ENCODE assay signal across 20 mouse cellular contexts in the genomic region with DNA sequence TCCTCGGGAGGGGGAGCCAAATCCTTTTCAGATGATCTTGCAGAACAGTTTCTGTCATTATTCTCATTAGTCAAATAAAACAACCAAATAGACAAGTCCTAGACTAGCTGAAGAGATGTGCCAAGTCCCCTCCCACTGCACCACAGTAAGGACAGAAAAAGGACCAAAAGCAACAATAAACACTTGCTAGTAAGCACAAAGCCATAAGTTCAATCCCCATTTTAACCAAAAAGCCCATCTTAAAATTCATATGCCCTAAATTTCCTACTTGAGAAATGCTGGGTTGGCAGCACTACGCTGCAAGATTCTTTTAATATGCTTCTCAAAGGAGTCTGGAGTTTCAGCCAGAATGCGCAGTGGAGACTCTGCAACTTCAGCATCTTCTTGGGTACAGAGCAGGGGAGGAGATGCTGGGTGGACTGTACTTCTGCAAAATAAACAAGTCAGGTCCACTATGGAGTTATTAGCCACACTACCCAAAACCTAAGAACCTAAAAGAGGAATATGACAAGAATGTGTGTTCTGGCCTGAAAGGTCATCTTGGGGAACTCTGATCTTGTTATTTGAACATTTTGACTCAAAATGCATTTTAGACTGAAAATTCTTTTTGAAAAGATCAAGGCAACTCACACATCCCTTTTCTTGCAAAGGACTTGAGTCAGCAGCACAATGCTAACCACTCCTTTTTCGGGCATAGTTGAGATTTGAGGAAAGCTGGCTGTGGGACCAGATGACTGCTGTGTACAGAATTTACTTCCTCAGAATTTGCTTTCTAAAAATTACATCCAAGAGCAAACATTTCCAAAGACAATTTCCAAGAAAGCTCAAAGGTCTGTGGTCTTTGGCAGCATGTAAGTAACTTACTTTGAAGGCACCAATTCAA. TPM values are rescaled to one million over a fixed set of nuclear protein-coding genes. Genes with fewer than 3 reads are reported as not detected.
A peak's percentile ranks its signal among the peaks of the same experiment; 100 is the strongest.
DNase-seq lines count a peak whose midpoint lies in the region; ATAC-seq and TF ChIP-seq lines count a peak whose summit lies in the region.
"Had no signal": no experiment of that assay in that cellular context is flagged by ENCODE, and none has a peak within 500 bp of the region (broad histone marks: within the 10 kb centered on the region; RNA-seq: fewer than 3 reads in every experiment).

No protein-coding gene starts in this region.

- no peaks in the 10 kb centered on the region for H3K4me1 ChIP-seq in heart, embryonic 11.5 days (ENCODE audit: control insufficient read depth, insufficient read depth, low read length)
- H3K4me1 ChIP-seq in bone marrow macrophage, adult 2 months (ENCODE audit: control insufficient read depth, insufficient read depth, low read length): peaks cover 18% of the 10 kb centered on the region
- H3K4me1 ChIP-seq in forebrain, postnatal 0 days (ENCODE audit: insufficient read depth): no peaks in the 10 kb centered on the region
- H3K4me1 ChIP-seq: embryonic facial prominence, embryonic 12.5 days; forebrain, embryonic 15.5 days; hindbrain, embryonic 12.5 days had no signal

- peak; percentile 92 for DNase-seq in heart, adult 11 months
- DNase-seq in left cerebral cortex, postnatal 25 days (ENCODE audit: low spot score in 2 of 2): peak; percentile 36 to 64
- no peak for DNase-seq in left cerebral cortex, postnatal 4 days
- peak; percentile 22 for DNase-seq in fibroblast of lung, adult 2 months (ENCODE audit: low read depth)
- no peak for DNase-seq in forebrain, postnatal 0 days
- no peak for DNase-seq in cerebellum, postnatal 14 days
- DNase-seq: cerebellum, adult 9-11 months; kidney, adult 8-10 months; kidney, postnatal 36 days; lung, adult 18-20 months; lung, postnatal 14 days; spleen, adult 18-20 months; thymus, adult 18-20 months; thymus, postnatal 4 days had no signal

- no peak for TF ChIP-seq POLR2A in bone marrow macrophage, adult 2 months (IDR thresholded peaks at IDR 0.05; ENCODE audit: borderline replicate concordance, low read depth, low read length)

- no peak overlapping the region for H3K4me2 ChIP-seq in heart, embryonic 11.5 days
- H3K4me2 ChIP-seq in forebrain, postnatal 0 days (ENCODE audit: low read depth): no peak overlapping the region
- H3K4me2 ChIP-seq: embryonic facial prominence, embryonic 12.5 days; forebrain, embryonic 15.5 days; hindbrain, embryonic 12.5 days had no signal

- no peaks in the 10 kb centered on the region for H3K27me3 ChIP-seq in heart, embryonic 11.5 days (ENCODE audit: control insufficient read depth, insufficient read depth, low read length)
- H3K27me3 ChIP-seq in forebrain, postnatal 0 days (ENCODE audit: insufficient read depth, low read length): no peaks in the 10 kb centered on the region
- H3K27me3 ChIP-seq: embryonic facial prominence, embryonic 12.5 days; forebrain, embryonic 15.5 days; hindbrain, embryonic 12.5 days; Patski had no signal

- H3K9me3 ChIP-seq in heart, embryonic 11.5 days (replicated peaks; ENCODE audit: control insufficient read depth, low read length): no peaks in the 10 kb centered on the region
- H3K9me3 ChIP-seq in forebrain, postnatal 0 days (ENCODE audit: low read length): no peaks in the 10 kb centered on the region
- H3K9me3 ChIP-seq: embryonic facial prominence, embryonic 12.5 days; forebrain, embryonic 15.5 days; hindbrain, embryonic 12.5 days had no signal

- H3K36me3 ChIP-seq in heart, embryonic 11.5 days (ENCODE audit: control insufficient read depth, insufficient read depth, low read length): peaks cover 47% of the 10 kb centered on the region
- H3K36me3 ChIP-seq in forebrain, postnatal 0 days (ENCODE audit: insufficient read depth): peaks cover 77% of the 10 kb centered on the region

- H3K27ac ChIP-seq in heart, embryonic 11.5 days (ENCODE audit: low read depth, low read length): no peak overlapping the region
- H3K27ac ChIP-seq in bone marrow macrophage, adult 2 months (ENCODE audit: insufficient read depth, low read depth, low read length): peak overlapping the region; percentile 86
- no peak overlapping the region for H3K27ac ChIP-seq in forebrain, postnatal 0 days (ENCODE audit: low read depth, low read length)
- H3K27ac ChIP-seq: embryonic facial prominence, embryonic 12.5 days; forebrain, embryonic 15.5 days; hindbrain, embryonic 12.5 days had no signal

- no peak for TF ChIP-seq CTCF in bone marrow macrophage, adult 2 months (IDR thresholded peaks at IDR 0.05; ENCODE audit: low read depth, low read length)
- no peak for TF ChIP-seq CTCF in forebrain, postnatal 0 days (IDR thresholded peaks at IDR 0.05; ENCODE audit: low read depth)

- no peak for ATAC-seq in heart, embryonic 11.5 days (replicated peaks; ENCODE audit: insufficient number of reproducible peaks, low FRiP score, low TSS enrichment)
- no peak for ATAC-seq in forebrain, postnatal 0 days
- ATAC-seq: forebrain, embryonic 15.5 days; Patski had no signal

- intact Hi-C loops in left cerebral cortex, postnatal 25 days (cut with DNase I): no loop called here
- intact Hi-C loops in left cerebral cortex, postnatal 4 days (cut with DNase I): no loop called here

- H3K9ac ChIP-seq in heart, embryonic 11.5 days (ENCODE audit: low read depth, low read length): no peak overlapping the region
- H3K9ac ChIP-seq in forebrain, postnatal 0 days: no peak overlapping the region
- H3K9ac ChIP-seq: embryonic facial prominence, embryonic 12.5 days; forebrain, embryonic 15.5 days; hindbrain, embryonic 12.5 days had no signal

- 87% methylated on average over 4 of the region's 4 CpGs for WGBS in heart, embryonic 11.5 days (ENCODE audit: insufficient replicate concordance)
- WGBS in forebrain, postnatal 0 days: 87% methylated on average over 4 of the region's 4 CpGs

- no peak overlapping the region for H3K4me3 ChIP-seq in heart, embryonic 11.5 days (ENCODE audit: low read depth, low read length)
- H3K4me3 ChIP-seq in bone marrow macrophage, adult 2 months (ENCODE audit: insufficient read depth, low read length): no peak overlapping the region
- no peak overlapping the region for H3K4me3 ChIP-seq in forebrain, postnatal 0 days (ENCODE audit: low read depth, low read length)
- H3K4me3 ChIP-seq: embryonic facial prominence, embryonic 12.5 days; forebrain, embryonic 15.5 days; hindbrain, embryonic 12.5 days had no signal

RNA-seq across cellular contexts. Expression of gene Nup88, which starts 24.6 kb away (rescaled TPM):
- polyA plus RNA-seq in heart, embryonic 11.5 days (2014; fragmentation: Nextera tagmentation; extraction: Ambion mirVana): 129 and 145 TPM in 2 replicates
- total RNA-seq in left cerebral cortex, postnatal 25 days (2021): 10 to 100 TPM; 56.1 to 61.1 TPM
- 10 to 100 TPM; 76.9 to 77.8 TPM for total RNA-seq in left cerebral cortex, postnatal 4 days (2021)
- polyA plus RNA-seq in bone marrow macrophage, adult 2 months (2012; ENCODE audit: insufficient read depth, insufficient read length, missing spikeins): 54.1 and 56.2 TPM in 2 replicates
- 98.1 and 103 TPM in 2 replicates for total RNA-seq in forebrain, postnatal 0 days (2014; rRNA removed)
- 101 and 102 TPM in 2 replicates for polyA plus RNA-seq in forebrain, postnatal 0 days (2015; fragmentation: Nextera tagmentation; extraction: Ambion mirVana)

RNA-seq across cellular contexts. Expression of gene Rpain, which starts 24.8 kb away (rescaled TPM):
- polyA plus RNA-seq in heart, embryonic 11.5 days (2014; fragmentation: Nextera tagmentation; extraction: Ambion mirVana): 54.4 and 58.6 TPM in 2 replicates
- 10 to 100 TPM; 33.1 to 37.1 TPM for total RNA-seq in left cerebral cortex, postnatal 25 days (2021)
- total RNA-seq in left cerebral cortex, postnatal 4 days (2021): 10 to 100 TPM; 50.2 to 50.7 TPM
- 60.5 and 65.8 TPM in 2 replicates for polyA plus RNA-seq in bone marrow macrophage, adult 2 months (2012; ENCODE audit: insufficient read depth, insufficient read length, missing spikeins)
- 24.7 and 44.0 TPM in 2 replicates for total RNA-seq in forebrain, postnatal 0 days (2014; rRNA removed)
- 54.7 and 61.9 TPM in 2 replicates for polyA plus RNA-seq in forebrain, postnatal 0 days (2015; fragmentation: Nextera tagmentation; extraction: Ambion mirVana)

RNA-seq across cellular contexts. Expression of gene C1qbp, which starts 37.6 kb away (rescaled TPM):
- polyA plus RNA-seq in heart, embryonic 11.5 days (2014; fragmentation: Nextera tagmentation; extraction: Ambion mirVana): 270 and 274 TPM in 2 replicates
- 10 to 100 TPM; 94.2 to 98.5 TPM for total RNA-seq in left cerebral cortex, postnatal 25 days (2021)
- 100 to 1,000 TPM; 122 to 139 TPM for total RNA-seq in left cerebral cortex, postnatal 4 days (2021)
- polyA plus RNA-seq in bone marrow macrophage, adult 2 months (2012; ENCODE audit: insufficient read depth, insufficient read length, missing spikeins): 49.8 and 63.2 TPM in 2 replicates
- 19.5 and 24.3 TPM in 2 replicates for total RNA-seq in forebrain, postnatal 0 days (2014; rRNA removed)
- polyA plus RNA-seq in forebrain, postnatal 0 days (2015; fragmentation: Nextera tagmentation; extraction: Ambion mirVana): 225 and 233 TPM in 2 replicates

RNA-seq across cellular contexts. Expression of gene Dhx33, which starts 59.1 kb away (rescaled TPM):
- 15.6 and 20.5 TPM in 2 replicates for polyA plus RNA-seq in heart, embryonic 11.5 days (2014; fragmentation: Nextera tagmentation; extraction: Ambion mirVana)
- total RNA-seq in left cerebral cortex, postnatal 25 days (2021): 10 to 100 TPM; 26.9 to 27.2 TPM
- 10 to 100 TPM; 26.4 TPM for total RNA-seq in left cerebral cortex, postnatal 4 days (2021)
- polyA plus RNA-seq in bone marrow macrophage, adult 2 months (2012; ENCODE audit: insufficient read depth, insufficient read length, missing spikeins): 12.6 and 13.2 TPM in 2 replicates
- 25.8 and 26.7 TPM in 2 replicates for total RNA-seq in forebrain, postnatal 0 days (2014; rRNA removed)
- 7.4 and 9.7 TPM in 2 replicates for polyA plus RNA-seq in forebrain, postnatal 0 days (2015; fragmentation: Nextera tagmentation; extraction: Ambion mirVana)

Comparison
In these comparisons a context has a peak if more than half of its experiments do, and no peak if none do; other contexts are left out.
1. DNase-seq: peak in heart, adult 11 months (single experiment), left cerebral cortex, postnatal 25 days (2 of 2) and fibroblast of lung, adult 2 months (single experiment); none in left cerebral cortex, postnatal 4 days (single experiment), forebrain, postnatal 0 days (single experiment) and cerebellum, postnatal 14 days (0 of 2).